Mouse (Mus musculus): ENCODE results near the gene Zbtb38. TPM values are rescaled to one million over a fixed set of nuclear protein-coding genes. Genes with fewer than 3 reads are reported as not detected.

The Zbtb38 gene
- polyA plus RNA-seq, 1 experiment from 2014 or later, result 18.9 TPM

GRCm38 (mm10) chr9:96751821-96752602 lies 619 bp downstream of the Zbtb38 start:
- Histone ChIP-seq H3K36me3 (ENCODE audit: inconsistent target) (no peaks in the 10 kb centered on the region), H3K4me3 (ENCODE audit: inconsistent target) (no peak overlapping the region), H3K27ac (no peak overlapping the region), H3K79me2 (ENCODE audit: inconsistent target) (no peaks in the 10 kb centered on the region)
- 93% methylated on average over 15 of the region's 15 CpGs for WGBS (ENCODE audit: missing documents)

DNA sequence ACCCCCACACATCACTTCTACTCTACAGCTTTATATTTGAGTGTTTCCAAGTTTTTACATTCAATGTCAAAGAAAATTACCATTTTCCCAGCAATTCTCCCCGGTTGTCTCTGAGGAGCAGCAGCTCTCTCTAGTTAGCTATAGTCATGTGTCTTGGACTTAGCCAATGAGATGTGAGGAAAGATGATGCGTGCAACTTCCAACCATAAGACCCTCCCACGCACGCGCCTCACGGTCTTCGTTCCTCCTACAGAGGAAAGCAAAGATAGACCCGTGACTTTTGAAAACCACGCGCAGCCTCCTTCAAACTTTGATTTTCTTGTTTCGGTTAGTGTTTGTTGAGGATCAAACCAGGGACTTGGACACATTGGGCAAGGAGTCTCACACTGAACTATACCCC lies 2.0 kb downstream of the Zbtb38 start:
- no peaks in the 10 kb centered on the region for H3K36me3 ChIP-seq (ENCODE audit: inconsistent target)
- WGBS (ENCODE audit: missing documents), result 98% methylated on average over 11 of the region's 11 CpGs
- H3K27ac ChIP-seq, result no peak overlapping the region
- H3K79me2 ChIP-seq (ENCODE audit: inconsistent target), result no peaks in the 10 kb centered on the region
- no peak overlapping the region for H3K4me3 ChIP-seq (ENCODE audit: inconsistent target)

DNA sequence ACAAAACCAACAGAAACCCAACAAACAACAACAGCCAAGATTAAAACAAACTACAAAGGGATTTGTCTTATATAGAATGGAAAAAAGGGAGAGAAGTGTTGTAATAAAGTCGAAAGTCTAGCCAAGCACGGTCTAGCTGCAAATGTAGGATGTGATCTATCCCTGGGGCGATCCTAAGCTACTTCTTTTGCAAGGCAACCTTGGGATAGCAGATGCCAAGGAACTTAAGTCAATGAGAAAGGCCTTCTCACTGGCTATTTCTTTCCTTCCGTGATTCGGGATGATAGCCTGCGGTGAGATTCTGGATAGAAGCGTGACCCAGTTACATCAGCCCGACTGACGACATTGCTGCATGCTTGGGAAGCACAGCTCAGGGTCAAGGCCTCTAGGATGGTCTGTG lies 6.1 kb downstream of the Zbtb38 start:
- WGBS (ENCODE audit: missing documents), result 89% methylated on average over 8 of the region's 9 CpGs
- Histone ChIP-seq H3K27ac (no peak overlapping the region), H3K36me3 (ENCODE audit: inconsistent target) (no peaks in the 10 kb centered on the region), H3K4me3 (ENCODE audit: inconsistent target) (no peak overlapping the region), H3K79me2 (ENCODE audit: inconsistent target) (no peaks in the 10 kb centered on the region)

- WGBS (ENCODE audit: missing documents), result 63% methylated on average over 2 of the region's 2 CpGs
- H3K79me2 ChIP-seq (ENCODE audit: inconsistent target), result no peaks in the 10 kb centered on the region
- no peak overlapping the region for H3K4me3 ChIP-seq (ENCODE audit: inconsistent target)
- H3K36me3 ChIP-seq (ENCODE audit: inconsistent target), result no peaks in the 10 kb centered on the region
- H3K27ac ChIP-seq, result no peak overlapping the region
Measured at GRCm38 (mm10) chr9:96744909-96745308, 7.7 kb downstream of the Zbtb38 start.

- Histone ChIP-seq H3K79me2 (ENCODE audit: inconsistent target) (no peaks in the 10 kb centered on the region), H3K36me3 (ENCODE audit: inconsistent target) (no peaks in the 10 kb centered on the region)
Measured at GRCm38 (mm10) chr9:96741365-96742085, 11.1 kb downstream of the Zbtb38 start.

GRCm38 (mm10) chr9:96740712-96741364 lies 11.8 kb downstream of the Zbtb38 start:
- Histone ChIP-seq H3K4me3 (ENCODE audit: inconsistent target) (no peak overlapping the region), H3K79me2 (ENCODE audit: inconsistent target) (no peaks in the 10 kb centered on the region), H3K27ac (no peak overlapping the region), H3K36me3 (ENCODE audit: inconsistent target) (no peaks in the 10 kb centered on the region)
- 93% methylated on average over 15 of the region's 15 CpGs for WGBS (ENCODE audit: missing documents)

More at GRCm38 (mm10) chr9:96741365-96742085, 11.1 kb downstream of the Zbtb38 start:
- 89% methylated on average over 14 of the region's 17 CpGs for WGBS (ENCODE audit: missing documents)
- H3K27ac ChIP-seq, result no peak overlapping the region
- no peak overlapping the region for H3K4me3 ChIP-seq (ENCODE audit: inconsistent target)

DNA sequence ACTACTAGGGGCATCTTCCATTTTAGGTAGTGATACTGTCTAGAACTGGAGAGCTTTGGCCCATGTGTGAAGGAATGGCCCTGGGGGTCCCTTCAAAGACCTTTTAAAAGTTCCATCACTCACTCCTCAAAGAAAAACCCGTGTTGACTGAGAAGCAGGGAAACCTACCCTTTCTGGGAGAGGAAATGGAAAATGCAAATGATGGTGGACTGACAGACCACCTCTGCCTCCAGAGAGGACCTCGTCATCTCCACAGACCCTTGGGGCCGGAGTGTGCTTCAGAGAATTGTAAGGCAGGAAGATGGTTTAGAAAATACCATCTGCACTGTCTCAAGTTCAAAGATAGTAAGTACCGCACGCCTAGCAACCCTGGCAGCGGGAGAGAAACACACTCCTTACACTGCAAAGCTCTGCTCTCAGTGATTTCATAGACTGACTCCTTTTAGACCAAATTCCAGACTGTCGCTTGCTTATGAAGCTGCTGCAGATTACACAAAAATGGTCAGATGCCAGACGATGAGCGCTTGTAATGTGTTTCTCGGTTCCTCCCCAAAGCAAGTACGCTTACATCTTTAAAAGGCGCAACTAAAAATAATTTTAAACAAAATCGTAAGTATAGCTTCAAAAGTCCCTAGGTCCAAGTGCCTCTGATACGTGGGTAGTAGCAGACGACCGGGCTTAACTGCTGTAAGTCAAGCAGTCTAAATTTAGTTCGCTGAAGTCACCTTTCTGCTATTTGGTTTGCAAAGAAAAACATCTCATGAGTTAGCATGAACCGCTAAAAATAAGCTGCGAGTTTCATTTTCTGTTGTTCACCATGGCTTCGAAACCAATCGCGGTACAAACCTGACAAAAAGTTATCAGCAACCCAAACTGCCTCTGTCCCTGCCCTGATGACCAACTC lies 12.6 kb downstream of the Zbtb38 start:
- no peak overlapping the region for H3K4me3 ChIP-seq (ENCODE audit: inconsistent target)
- no peak overlapping the region for H3K27ac ChIP-seq
- WGBS (ENCODE audit: missing documents), result 76% methylated on average over 22 of the region's 22 CpGs
- H3K79me2 ChIP-seq (ENCODE audit: inconsistent target), result no peaks in the 10 kb centered on the region
- no peaks in the 10 kb centered on the region for H3K36me3 ChIP-seq (ENCODE audit: inconsistent target)

DNA sequence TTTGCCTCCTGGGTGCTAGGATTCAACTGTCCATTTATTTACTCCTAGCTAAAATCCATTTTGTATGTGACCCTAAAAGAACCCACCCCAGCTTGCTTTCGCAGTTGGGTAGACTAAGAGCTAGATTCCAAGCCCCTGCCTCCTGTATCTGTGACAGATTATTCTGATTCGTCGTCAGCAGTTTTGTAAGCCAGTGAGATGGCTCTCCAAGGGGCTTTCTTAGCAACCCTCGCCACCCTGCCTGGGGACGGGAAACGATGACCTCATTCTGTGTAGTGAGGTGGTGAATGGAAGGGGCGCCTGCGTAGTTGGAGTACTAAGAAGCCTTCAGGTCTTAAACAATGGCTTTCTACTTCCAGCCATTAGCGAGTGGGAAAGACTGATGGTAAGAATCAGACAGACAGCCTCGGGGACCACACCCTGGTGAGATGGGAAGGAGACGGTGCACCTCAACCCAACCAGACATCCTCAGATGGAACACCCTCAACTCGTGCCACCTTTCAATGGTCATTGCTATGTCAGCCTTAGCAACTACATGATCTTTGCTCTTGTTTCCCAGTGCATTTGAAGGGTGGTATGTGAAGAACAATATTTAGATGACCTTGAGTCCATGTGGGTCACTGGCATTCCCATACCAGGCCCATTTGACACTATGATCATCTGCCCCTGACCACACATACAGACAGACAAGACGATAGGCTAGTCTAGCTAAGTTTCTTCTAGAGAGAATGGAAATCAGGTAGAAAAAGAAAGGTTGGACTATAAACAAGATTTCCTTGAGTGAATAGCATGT lies 13.9 kb downstream of the Zbtb38 start:
- Histone ChIP-seq H3K4me3 (ENCODE audit: inconsistent target) (no peak overlapping the region), H3K36me3 (ENCODE audit: inconsistent target) (no peaks in the 10 kb centered on the region), H3K79me2 (ENCODE audit: inconsistent target) (no peaks in the 10 kb centered on the region), H3K27ac (no peak overlapping the region)
- 97% methylated on average over 13 of the region's 13 CpGs for WGBS (ENCODE audit: missing documents)

DNA sequence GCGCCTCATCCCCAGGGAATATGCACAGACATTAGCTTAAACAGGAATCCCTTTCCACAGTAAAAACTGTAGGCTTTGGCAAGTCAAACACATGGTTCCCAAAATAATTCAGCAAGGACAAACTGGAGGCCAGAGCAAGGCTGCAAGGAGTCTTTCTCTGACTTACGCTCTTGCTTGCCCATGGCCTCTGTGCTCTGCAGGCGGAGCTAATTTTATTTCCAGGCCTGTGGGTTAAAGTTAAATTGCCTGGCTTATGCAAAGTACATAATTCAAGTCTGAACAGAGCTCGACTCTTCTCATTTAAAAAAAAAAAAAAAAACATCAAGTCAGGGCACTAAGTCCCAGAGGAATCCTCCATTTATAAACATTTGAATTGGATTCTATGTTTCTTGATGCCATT lies 16.7 kb downstream of the Zbtb38 start:
- 93% methylated on average over 4 of the region's 4 CpGs for WGBS (ENCODE audit: missing documents)
- Histone ChIP-seq H3K79me2 (ENCODE audit: inconsistent target) (no peaks in the 10 kb centered on the region), H3K27ac (no peak overlapping the region), H3K4me3 (ENCODE audit: inconsistent target) (no peak overlapping the region), H3K36me3 (ENCODE audit: inconsistent target) (no peaks in the 10 kb centered on the region)

- no peaks in the 10 kb centered on the region for H3K79me2 ChIP-seq (ENCODE audit: inconsistent target)
- no peak overlapping the region for H3K4me3 ChIP-seq (ENCODE audit: inconsistent target)
- no peak overlapping the region for H3K27ac ChIP-seq
- H3K36me3 ChIP-seq (ENCODE audit: inconsistent target), result no peaks in the 10 kb centered on the region
- WGBS (ENCODE audit: missing documents), result 88% methylated on average over 4 of the region's 4 CpGs
Measured at GRCm38 (mm10) chr9:96733425-96733717, 19.3 kb downstream of the Zbtb38 start.

- no peak overlapping the region for H3K27ac ChIP-seq
- H3K4me3 ChIP-seq (ENCODE audit: inconsistent target), result no peak overlapping the region
- no peaks in the 10 kb centered on the region for H3K79me2 ChIP-seq (ENCODE audit: inconsistent target)
- H3K36me3 ChIP-seq (ENCODE audit: inconsistent target), result no peaks in the 10 kb centered on the region
- 96% methylated on average over 17 of the region's 17 CpGs for WGBS (ENCODE audit: missing documents)
Measured at GRCm38 (mm10) chr9:96732644-96733424, 19.8 kb downstream of the Zbtb38 start.

GRCm38 (mm10) chr9:96731961-96732511 lies 20.6 kb downstream of the Zbtb38 start:
- Histone ChIP-seq H3K4me3 (ENCODE audit: inconsistent target) (no peak overlapping the region), H3K36me3 (ENCODE audit: inconsistent target) (no peaks in the 10 kb centered on the region), H3K27ac (no peak overlapping the region), H3K79me2 (ENCODE audit: inconsistent target) (no peaks in the 10 kb centered on the region)
- 87% methylated on average over 14 of the region's 14 CpGs for WGBS (ENCODE audit: missing documents)

All from macrophage (primary cell).